Mouse (Mus musculus): Measurements from ENCODE around the gene Fuk.
"Not testable (repeated sequence)": the region's sequence is repeated elsewhere in the genome, so short reads cannot be mapped to it uniquely, and the experiment has no call there.

Fuk gene

DNA sequence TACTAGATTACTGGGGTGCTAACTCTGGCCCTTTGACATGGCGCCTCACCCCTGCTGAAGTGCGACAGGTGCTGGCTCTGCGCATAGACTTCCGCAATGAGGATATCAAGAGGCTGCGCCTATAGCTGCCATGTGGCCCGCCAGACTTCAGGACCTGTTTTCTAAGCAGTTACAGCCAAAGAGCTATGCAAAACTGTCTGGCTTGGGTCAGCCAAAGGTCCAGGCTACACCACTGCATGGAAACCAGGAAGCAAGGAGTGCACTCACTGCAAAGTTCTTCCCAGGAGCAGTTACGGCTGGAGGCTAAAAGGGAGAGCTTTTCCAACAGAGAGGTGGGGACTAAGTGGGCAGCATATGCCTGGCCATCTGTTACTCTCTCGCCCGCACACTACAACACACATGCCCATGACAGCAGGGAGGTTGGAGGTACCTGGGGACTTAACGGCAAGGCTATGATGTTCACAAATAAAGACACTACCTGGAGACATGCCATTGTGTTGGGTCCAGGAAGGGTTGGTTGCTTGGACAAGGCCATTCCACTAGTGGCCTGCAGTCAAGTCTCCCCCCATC is 20.5 kb downstream of the Fuk start:
- peak; percentile 54 for DNase-seq (ENCODE audit: low read depth, low spot score)

DNA sequence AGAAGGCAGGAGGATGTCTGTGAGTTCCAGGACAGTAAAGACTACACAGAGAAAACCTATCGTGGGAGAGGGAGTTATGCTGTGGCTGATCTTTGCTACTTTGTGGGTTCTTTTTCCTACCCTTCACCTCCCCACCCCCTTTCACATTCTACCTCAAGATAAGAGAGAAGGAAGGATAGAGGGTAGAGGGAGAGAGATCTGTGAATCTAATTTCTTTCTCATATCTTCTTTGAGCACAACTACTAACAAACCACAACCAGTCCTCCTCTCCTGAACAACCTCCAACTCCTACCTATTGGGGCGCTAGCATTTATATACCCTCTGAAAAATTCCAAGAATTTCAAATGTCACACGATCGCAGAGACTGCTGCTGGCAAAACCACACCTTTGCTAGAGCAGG is 24.4 kb downstream of the Fuk start:
- no peak for DNase-seq (ENCODE audit: low read depth, low spot score)

DNA sequence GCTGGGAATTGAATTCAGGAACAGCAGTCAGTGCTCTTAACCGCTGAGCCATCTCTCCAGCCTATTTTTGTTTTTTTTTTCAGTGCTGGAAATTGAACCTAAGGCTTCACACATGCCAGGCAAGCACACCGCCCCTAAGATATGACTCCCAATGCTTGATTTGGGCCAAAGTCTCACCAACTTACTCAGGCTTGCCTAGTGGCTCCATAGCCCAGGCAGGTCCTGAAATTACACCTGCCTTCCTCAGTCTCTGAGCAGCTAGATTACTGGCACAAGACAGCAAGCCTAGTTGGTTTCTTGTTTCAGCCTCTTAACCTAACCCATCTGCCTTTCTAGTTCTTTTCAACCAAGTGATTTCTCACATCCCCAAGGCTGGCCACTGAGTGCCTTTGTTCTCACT is 31.8 kb downstream of the Fuk start:
- DNase-seq (ENCODE audit: low read depth, low spot score) = no peak

DNA sequence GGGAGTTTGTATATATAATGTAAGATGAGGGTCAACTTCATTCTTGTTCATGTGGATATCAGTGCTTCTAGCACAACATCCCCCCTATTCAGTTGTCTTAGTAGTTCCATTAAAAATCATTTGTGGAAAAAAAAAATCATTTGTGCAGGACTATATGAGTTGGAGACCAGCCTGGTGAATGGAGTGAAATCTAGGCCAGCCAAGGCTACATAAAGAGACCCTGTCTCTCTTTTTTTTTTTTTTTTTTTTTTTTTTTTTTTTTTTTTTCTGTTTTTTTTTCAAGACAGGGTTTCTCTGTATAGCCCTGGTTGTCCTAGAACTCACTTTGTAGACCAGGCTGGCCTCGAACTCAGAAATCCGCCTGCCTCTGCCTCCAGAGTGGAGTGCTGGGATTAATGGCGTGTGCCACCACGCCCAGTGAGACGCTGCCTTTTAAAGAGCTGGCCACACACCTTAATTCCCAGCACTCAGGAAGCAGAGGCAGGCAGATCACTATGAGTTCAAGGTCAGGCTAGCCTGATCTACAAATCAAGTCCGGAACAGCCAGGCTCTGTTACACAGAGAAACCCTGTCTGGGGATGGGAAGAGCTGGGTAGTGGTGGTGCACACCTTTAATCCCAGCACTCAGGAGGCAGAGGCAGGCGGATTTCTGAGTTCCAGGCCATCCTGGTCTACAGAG is 40.8 kb downstream of the Fuk start:
- DNase-seq (ENCODE audit: low read depth, low spot score) = not testable (repeated sequence)

DNA sequence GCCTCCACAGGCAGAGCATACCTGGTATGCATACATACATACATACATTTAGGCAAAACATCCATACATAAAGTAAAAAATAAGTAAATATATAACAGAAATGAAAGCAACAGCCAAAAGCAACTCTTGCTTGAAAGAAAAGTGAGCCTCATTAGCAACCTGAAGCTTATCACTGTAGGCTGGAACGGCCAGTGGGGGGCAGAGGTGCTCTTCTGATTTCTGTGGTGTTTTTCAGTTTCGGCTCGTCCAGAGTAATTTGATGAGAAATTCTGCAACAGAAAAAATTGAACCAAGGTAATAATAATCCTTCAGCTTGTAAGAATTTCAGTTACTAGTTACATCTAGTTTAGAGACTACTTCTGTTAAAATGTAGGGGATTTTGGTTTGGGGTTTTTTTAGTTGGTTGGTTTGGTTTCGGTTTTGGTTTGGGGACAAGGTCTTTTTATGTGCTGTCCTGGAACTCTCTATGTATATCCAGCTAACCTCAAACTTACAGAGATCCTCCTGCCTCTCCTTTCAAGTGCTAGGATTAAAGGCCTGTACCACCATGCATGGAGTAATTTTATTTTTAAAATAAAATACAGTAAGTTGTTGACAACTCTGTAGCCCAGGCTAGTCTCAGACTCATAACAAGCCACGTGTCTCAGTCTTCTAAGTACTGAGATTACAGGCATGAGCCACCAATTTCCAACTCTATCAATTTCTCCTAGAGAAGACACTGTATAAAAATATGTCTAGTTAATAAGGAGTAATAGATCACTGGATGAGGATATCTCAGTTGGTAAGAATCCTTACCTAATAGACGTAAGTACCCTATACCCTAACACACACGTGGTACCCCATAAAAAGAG is 42.4 kb downstream of the Fuk start:
- DNase-seq (ENCODE audit: low read depth, low spot score) = no peak

DNA sequence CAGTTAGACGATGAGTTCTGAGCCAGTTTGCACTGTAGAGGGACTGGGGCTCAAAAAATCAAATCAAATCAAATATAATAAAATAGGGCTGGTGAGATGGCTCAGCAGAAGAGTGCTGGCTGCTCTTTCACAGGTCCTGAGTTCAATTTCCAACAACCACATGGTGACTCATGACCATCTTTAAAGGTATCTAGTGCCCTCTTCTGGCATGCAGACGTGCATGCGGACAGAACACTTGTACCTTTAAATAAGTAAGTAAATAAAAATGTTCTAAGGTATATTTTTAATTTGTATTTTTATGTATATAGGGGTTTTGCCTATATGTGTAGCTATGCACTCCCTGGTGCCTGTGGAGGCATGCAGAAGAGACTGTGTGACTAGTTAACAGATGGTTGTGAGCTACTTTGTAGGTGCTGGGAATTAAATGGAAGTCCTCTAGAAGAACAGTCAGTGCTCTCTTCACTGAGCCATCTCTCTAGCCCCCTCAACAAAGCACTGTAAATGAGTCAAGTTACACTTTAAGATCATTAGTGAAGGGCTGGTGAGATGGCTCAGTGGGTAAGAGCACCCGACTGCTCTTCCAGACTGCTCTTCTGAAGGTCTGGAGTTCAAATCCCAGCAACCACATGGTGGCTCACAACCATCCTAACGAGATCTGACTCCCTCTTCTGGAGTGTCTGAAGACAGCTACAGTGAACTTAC is 45.4 kb downstream of the Fuk start:
- DNase-seq (ENCODE audit: low read depth, low spot score) = no peak

DNA sequence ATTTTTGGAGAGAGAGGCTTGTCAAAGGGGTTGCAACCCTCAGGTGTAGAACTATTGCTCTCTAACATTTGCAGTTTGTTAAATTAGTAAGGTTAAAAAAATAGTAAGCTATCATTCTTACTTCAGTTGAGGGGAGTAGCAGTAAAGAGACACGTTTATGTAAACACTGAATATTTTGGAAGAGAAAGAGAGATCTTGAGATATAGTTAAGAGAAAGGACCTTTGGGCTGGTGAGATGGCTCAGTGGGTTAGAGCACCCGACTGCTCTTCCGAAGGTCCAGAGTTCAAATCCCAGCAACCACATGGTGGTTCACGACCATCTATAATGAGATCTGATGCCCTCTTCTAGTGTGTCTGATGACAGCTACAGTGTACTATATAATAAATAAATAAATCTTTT is 46.2 kb downstream of the Fuk start:
- not testable (repeated sequence) for DNase-seq (ENCODE audit: low read depth, low spot score)

DNA sequence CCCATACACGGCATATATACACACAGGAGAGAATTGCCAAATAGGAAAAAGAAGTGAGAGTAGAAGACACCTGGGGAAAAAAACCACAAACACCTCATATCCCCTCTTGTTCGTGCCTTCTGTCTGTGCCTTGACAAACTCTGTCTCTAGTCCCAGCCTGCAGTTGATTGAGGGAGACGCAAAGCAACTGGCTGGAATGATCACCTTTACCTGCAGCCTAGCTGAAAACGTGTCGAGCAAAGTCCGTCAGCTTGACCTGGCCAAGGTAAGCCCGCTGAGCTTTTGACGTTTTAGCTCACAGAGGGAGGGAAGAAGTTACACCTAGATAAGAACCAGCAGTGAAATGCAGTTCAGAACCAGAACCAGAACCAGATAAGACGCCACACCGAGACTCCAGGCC is 51.1 kb downstream of the Fuk start:
- DNase-seq (ENCODE audit: low read depth, low spot score) = no peak

DNA sequence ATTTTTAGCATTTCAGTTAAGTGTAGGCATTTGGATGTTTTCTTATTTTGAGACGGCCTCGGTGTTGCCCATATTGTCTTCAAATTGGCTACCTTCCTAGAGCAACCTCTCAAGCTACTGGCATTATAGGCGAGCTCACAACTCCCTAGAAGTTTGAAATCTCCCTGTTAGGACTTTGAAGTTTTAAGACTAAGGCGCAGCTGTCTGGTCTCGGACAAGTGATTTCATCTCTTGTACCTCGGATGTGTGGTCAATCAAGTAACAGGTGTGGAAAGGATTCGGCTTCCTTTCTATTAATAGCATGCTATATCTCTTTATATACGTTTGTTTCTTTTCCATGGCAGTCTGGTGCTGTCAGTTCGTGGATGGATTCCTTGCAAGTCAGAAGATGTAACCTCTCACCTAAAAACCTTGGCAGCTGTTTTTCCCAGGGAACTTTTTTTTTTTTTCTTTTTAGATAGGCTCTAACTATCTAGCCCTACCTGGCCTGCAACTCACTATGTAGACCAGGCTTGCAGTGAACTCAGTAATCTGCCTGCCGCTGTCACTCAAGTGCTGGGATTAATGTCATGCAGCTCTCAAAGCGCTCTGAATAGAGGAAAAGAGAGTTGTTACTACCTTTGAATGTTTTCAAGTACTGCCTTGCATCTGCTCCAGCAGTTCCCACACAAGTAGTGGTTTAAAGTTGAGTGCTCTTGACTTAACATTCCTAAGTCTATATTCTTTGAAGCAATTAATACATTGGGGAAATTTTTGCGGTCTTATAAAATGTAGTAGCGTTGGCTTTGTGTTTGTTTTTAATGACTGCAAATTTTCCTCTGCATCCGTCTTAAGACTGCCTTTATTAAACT is 54.4 kb downstream of the Fuk start:
- DNase-seq (ENCODE audit: low read depth, low spot score) = no peak

DNA sequence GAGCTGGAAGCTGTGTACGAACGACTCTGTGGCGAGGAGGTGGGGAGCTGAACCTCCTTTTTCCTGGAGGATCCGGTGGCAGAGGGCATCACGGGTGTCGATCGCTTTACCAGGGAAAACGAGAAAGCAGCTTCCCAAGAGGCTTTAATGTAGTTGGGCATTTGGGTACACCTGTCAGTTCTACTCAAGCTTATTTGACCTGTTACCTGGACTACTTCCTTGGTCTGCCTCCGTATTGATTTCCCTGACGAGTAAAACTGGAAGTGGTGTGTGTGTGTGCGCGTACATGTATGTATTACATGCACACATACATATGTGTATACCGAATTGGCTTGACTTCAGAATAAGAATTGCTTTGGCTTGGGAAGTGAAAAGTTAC is 55.1 kb downstream of the Fuk start:
- no peak for DNase-seq (ENCODE audit: low read depth, low spot score)

DNA sequence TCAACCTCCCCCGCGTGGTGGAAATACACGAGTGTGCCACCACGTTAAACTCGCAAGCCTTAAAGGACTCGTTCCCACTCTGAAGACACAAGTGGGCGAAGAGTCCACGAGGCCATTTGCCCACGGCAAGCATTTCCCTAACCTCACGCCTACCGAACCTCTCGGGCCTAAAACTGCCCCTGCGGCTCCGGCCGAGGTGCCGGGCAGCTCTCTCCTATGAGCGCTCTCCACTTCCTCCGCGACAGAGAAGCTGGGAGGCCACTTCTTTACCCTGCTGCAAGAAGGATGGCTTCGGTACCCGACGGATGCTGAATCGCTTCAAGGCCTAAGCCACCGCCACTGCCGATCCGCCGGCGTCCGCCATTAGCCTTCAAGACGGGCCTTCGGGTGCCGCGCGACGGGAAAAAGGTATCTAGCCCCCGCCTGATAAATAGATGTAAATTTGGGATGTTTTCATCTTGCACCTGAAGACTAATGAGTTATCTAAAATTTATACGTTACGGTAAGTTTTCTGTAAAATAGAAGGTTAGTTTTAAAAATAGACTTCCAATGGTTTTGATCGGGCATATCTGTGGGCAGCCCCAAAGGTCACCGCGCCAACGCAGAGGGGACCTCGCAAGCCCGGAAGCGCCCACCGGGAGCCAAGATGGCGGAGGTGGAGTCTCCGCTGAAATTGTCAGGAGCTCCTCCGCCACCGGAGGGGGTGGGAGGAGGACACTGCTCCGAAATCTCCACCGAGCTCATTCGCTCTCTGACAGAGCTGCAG is 55.7 kb downstream of the Fuk start, which contains the start of the genes Cog4 and Sf3b3:
Gene Cog4, plus strand, starts transcription at position 196 of the 766 bp plus-strand sequence.
Gene Sf3b3, minus strand, starts transcription at position 383 of the 766 bp plus-strand sequence.
- peak; percentile 85 for DNase-seq (ENCODE audit: low read depth, low spot score)

DNA sequence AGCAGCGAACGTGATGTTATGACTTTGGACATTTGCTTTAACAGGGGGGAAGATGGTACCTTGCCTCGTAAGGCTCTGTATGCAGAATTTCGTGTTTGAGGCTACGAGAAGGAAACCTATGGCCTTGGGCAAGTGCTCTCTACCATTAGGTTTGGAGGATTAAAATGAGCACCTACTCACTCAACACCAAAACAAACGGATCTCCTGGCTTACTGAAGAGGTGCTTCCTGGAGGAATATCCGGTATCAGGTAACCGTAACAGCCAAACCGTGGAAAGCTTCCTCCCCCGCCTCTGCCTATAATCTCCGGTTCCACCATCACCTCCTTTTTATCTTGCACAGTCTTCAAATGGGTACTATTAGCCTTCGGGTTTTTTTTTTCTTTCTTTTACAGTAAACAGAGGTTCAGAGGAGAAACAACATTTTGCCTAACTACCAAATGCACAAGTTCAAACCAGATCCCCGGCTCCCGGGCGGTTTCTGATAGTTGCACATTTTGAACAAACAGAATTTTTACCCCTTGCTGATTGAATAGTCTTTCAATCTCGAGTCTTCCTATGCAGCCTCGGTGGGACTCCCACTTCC is 56.4 kb downstream of the Fuk start:
- peak; percentile 3 for DNase-seq (ENCODE audit: low read depth, low spot score)

DNA sequence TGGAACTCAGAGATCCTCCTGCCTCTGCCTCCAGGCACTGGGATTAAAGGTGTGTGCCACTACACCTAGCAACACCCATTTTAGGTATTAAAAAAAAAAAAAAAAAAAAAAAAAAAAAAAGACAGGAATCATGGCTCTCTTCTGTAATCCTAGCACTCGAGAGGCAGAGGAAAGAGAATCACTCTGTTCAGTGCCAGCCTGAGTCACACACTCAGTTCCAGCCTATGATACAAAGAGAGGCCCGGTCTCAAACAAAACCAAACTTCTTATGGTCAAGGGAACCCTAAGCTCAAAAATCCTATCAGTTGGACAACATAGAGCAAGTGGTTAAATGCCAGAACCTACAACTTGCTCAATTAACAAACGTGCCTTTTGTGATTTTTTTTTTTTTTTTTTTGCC is 57.3 kb downstream of the Fuk start:
- DNase-seq (ENCODE audit: low read depth, low spot score) = no peak

DNA sequence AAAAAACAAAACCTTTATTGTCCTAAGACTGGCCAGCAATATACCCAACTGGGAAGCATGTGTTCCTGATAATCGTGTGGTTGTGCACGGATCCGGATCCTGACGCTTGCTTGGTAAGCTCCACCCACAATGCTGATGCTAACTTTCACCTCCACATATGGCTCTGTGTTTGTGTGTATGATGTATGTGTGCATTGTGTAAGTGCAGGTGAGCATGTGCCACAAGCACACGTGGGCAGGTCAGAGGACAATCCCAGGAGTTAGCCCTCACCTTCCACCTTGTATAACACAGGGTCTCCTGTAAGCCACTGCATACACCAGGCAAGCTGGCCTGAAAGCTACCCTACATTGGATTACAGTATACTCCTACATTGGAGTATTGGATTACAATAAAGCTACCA is 59.1 kb downstream of the Fuk start:
- DNase-seq (ENCODE audit: low read depth, low spot score) = no peak

DNA sequence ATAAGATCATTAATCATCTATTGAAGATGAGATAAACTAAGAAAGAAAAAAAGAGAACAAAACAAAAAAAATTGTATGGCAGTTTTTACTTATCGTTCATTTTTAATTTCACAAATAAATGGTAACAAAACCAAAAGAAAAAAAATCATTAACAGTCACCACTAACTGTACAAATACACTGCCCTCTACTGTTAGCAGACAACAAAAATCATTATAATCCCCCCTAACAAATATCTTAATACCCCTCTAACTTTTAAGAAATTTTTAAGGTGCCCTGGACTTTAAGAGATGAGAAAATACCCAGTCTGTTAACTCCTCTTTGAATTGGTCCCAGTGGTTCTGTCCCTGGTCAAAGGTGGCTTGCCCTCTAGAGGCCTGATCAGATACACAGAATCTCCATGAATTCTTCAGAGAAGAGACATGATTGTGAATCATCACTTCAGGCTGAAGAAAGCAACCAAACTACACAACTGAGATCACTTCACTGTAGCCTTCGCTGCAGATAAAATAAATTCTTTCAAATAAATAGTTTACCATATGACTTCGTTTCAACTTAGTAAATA is 60.2 kb downstream of the Fuk start:
- no peak for DNase-seq (ENCODE audit: low read depth, low spot score)

Data from telencephalon, adult 2 months (tissue).